Mouse (Mus musculus) embryo, embryonic 11.5 days (tissue): ENCODE measurements around the gene Trim9.
A peak's percentile ranks its signal among the peaks of the same experiment; 100 is the strongest.

ENCODE experiments used
- DNase-seq: peaks from one replicate; pipeline ENCODE4 v3.0.0-alpha.2; 2012; ENCODE audit warnings: low read depth, low spot score

Gene Trim9

DNA sequence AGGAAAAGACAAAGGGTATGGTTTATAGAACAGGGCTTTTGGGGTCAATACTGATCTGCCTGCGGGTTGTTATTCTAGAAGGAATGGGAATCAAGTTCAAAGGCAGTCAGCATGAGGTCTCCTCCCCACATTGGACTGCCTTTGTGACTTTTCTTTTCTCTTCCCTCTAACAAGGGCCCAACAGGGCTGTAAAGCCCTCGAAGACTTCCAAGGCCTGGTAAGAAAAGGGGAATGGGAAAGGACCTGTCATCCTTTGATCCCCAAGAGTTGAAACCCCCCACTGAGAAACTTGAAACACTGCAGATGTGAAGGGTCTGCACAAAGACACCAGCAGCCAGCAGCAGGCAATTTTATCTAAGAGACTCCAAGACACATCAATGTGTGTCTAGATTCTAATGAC lies 21.0 kb downstream of the Trim9 start:
- no peak for DNase-seq

DNA sequence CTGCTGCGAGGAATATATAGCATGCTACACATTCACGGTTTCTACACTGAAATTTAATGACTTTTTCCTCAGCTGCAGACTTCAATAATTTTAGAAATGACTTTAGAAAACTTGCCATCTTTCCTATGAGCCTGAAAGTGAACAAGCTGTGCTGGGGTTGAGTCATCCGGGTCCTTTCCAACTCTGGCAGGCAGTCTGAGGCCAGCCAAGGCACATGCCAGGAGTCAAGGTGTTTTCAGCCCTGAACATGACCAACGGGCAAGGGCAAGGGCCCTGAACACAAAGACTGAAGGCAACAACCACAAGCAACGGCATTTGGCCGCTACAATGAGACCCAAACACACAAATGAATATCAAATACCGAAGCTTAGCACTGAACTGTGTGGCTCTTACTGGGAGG lies 21.6 kb downstream of the Trim9 start:
- no peak for DNase-seq

DNA sequence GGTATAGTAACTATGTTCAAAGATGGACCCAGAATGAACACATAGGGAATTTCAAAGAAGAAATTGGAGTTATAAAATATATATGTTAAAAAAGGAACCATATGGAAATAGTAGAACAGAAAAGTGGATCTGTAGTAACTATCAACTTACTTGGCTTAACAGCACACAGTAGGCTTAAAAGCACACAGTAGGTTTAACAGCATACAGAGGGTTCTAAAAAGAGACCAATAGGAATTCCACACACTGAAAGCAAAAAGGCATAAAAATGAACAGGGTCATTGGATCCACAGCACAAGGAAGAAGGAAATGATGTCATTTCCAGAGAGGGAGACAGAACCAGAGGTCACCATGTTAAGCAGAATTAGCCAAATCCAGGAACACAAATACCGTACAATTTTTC lies 24.6 kb downstream of the Trim9 start:
- DNase-seq: no peak

DNA sequence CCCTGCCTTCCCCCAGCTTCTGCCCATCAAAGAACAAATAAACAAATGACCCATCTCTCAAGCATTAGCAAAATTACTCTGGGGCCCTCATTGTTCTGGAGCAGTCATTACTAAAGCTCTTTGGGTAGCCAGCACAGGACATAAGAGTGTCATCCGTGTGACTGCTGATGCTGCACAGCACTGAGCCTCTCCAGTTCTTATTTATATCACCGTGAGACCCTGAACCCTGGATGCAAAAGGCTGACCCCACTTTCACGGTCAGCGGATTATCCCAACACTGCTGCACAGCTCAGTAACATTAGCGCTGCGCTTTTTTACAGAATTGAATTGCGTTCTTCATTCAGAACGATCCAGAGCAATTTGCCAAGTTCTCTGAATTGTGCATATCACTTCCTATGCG lies 31.3 kb downstream of the Trim9 start:
- no peak for DNase-seq

DNA sequence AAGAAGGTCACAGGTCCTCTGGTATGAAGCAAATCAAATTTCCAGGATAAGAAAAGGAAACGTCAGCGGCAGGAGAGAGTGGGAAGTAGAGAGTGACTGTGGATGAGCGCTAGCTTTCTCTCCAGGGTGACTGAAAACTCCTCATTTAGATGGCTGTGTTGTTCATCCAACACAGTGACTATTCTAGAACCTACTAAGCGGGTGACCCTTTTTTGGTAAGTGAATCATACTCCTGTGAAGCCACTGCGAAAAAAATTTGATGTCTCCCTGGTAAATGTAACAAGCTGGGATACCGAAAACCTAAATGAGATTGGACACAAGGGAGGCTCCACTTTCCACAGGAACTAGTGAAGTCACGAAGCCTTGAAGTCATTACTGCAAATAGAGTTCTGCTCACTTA lies 39.5 kb downstream of the Trim9 start:
- DNase-seq: no peak

DNA sequence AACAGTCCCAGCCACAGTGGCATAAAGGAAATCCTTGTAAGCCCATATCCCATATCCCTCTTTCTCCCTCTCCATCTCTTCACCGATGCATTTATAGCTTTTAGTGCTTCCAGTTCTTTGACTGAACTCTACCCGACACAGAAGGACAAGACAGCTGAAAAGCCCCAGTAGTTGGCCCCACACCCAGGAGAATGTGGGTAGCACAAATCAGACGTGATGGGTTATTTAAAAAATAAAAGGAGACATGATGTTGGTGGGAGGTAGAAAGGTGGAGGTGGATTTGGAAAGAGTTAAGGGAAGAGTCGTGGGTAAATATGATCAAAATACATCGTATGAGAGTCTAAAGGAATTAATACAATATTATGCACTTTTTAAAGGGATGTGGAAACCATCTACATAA lies 40.4 kb downstream of the Trim9 start:
- DNase-seq: no peak

DNA sequence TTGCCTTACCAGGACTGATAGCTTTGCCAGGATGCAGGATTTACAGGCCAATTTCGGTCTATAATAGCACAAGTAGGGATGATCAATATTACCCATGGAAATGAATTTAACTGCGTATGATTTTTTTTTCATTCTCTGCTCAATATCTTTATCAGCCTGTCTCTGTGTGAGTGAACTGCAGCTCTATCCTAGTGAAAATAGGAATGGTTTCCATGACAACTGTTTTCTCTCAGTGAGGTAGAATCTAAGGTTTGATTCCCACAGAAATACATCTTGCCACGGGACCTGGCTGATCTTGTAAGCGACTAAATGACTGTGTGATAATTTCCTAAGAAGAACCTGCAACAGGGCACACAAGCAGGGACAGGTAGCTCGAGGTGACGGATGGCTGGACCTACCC lies 43.4 kb downstream of the Trim9 start:
- DNase-seq: no peak

DNA sequence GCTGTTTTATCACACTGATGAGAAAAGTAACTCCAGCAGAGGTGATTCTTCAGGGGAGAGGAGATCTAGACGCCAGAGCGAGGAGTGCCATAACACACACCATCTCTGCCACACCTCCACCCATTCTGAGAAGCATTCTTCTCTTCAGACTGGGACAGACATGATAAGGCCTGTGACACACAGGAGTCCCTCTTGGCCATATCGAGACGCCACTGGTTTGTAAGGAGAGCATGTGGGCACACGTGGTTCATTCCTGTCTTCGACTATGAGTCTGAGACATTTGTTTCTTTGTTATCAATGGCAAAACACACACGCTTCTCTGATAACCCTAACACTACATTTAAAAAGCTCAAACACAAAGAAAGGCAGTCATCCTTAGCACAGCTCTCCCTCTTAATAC lies 43.9 kb downstream of the Trim9 start:
- DNase-seq: no peak

DNA sequence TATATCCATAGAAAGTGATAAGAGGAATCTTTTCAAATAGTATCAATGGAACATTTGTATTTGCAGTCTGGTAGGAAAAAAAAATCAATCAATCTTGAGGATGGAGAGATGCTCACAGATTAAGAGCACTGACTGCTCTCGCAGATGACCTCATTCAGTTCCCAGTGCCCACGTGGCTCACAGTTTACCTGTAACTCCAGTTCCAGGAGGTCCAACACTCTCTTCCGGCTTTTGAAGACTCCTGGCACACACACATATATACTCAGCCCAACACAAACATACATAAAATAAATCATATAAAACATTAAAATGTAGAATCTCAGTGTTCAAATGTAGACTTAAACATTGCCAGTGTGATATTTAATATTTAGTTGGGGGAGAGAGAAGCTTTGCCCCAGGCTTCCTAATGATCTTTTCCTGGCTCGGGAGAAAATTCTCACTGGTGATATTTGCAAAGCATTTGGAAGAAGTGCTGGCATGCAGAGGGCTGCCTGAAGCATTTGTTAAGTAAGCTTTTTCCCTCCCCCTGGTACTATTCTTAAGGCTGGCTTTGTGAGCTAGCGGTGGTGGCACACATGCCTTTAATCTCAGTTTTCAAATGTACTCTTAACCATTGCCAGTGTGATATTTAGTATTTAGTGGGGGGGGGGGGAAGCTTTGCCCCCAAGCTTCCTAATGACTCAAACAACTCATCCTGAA lies 45.2 kb downstream of the Trim9 start:
- no peak for DNase-seq

DNA sequence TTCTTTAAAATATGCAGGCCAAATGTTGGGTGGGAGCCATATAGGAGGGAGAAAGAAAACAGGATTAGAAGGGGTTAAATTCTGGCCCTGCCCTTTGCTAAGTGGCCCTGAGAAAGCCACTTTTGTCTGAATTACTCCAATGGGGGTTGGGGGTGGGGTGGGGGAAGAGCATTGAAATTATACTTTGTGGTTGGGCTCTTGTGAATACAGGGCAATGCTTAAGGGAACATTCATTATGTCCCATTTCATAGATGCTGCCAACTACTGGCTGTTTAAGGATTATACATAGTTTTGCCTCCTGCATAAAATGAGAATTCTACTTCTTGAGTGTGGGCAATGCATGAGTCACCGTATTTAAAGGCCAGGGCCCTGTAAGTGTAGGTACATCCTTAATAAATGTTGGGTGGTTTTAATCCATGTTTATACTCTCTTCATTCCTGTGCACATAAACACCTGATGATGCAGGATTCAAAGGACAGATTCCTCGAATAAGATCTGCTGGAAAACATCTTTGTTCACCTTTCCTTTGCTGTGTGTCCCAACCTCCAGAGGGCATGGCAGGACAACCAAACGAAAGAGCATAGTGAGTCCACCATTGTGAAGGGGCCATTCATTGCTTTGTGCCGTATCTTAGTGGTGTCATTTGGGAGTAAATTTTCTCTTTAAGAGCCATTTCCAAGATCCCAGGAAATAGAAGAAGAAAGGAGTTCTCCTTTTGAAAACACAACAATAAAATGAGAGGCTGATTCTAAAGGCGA lies 53.3 kb downstream of the Trim9 start:
- DNase-seq: no peak

DNA sequence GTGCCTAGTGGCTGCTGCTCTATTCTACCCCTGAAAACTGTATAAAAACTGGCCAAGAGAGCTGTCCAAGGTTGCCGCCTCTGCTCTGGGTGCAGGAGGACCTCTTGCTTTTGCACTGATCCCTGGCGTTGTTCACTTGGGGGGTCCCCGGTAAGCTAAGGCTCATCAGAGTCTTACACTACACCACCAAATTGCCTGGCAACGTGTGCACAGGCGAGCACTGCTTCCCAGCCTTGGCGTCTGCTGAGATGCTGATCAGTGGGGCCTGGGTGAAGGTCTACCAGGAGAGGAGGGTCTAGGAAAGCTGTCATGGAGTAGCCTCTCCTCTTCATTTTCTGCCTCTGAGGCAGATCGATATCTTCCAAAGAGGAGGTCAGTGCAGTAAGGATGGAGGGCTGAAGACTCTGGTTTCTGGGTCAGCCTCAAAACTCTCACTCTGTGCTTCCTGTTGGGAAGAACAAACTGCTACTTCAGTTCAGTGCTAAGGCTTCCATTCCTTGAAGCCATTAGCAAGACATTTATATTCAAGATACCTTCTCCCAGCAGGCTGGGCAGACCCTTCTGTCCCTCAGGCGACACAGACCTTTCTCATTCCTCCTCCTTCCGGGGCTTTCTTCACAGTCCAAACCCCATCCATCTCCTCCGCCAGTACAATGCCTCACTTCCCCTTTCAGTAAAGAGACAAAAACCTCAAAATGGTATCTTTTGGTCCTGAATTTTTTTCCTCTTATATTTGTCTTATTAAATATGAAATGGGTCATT lies 54.1 kb downstream of the Trim9 start:
- no peak for DNase-seq

DNA sequence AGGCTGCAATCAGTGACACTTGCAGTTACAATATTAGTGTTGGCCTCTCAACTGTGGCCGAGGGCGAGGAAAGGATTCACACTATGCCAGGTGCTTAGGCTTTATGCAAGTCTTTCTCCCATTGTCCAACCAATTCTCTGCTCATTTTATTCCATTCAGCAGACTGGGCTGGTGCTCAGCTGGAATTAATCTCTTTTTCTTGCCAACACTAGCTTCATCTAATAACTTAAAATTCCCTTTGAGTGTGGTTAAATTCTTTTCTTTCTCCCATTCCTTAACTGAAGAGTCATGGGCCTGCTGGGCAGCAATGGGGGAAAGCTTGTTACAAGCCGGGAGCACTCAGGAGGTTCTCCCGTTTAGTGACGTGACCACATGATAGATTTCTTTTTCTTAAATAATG lies 61.9 kb downstream of the Trim9 start:
- no peak for DNase-seq

DNA sequence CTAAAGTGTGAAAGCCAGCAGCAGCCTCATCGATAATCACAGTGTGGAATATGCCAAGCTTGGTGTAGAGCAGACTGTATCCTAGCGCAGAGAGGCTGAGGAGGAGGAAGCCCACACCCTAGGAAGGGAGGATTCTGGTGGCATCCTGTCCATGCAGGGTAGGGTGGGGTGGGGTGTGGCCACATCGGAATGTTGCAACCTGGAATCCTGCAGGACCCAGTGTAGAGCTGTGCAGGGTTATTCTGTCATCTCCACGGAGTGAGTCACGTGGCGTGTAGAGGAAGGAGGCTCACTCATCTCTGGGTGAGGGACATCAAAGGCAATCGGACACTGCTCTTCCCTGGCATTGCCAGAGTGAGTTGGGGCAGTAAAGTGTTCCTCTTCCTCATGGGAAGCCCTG lies 62.4 kb downstream of the Trim9 start:
- DNase-seq: no peak

DNA sequence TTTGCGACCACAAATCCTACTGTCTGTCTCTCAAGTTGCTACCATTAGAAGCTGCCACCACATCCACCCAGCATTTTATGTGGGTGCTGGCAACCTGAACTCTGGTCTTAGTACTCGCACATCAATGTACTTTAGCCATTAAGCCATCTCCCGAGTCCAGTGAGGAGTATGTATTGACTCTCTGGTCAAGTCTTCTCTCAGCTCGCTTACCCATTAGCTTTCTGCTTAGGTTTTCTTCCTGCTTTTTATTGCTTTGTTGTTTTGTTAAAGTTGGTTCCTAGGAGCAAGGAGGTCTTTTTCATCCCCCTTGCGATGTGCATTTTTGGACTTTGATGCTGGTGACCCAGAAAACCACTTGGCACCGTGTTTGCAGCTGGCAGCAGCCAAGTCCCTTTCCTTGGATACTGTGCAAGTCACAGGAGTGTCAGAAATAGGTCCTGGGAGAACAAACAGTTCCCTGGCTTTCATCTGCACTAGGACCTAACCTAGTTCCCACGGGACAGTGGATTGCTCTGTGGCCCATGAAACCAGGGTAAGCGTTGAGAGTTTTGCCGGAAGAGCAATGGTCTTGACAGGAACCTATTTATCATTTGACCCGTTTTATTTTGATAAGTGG lies 64.2 kb downstream of the Trim9 start:
- no peak for DNase-seq

DNA sequence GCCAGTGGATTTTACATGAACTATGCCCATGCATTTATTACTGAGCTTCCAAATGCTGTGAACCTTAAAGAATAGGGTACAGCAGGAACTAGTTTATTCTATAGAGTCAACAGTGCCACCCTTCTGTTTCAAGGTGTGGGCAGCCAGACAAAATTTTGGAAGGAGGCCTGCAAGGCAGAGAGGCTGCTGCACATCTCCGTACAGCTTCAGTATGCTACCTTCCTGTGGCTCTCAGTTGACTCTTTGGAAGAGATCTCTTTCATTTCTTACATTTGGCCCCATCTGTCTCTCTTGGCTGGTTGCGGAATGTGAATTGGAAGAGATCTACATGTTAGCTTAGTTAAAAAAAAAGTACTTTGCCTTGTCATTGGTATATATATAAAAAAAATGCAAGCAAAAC lies 66.5 kb downstream of the Trim9 start:
- DNase-seq: no peak

DNA sequence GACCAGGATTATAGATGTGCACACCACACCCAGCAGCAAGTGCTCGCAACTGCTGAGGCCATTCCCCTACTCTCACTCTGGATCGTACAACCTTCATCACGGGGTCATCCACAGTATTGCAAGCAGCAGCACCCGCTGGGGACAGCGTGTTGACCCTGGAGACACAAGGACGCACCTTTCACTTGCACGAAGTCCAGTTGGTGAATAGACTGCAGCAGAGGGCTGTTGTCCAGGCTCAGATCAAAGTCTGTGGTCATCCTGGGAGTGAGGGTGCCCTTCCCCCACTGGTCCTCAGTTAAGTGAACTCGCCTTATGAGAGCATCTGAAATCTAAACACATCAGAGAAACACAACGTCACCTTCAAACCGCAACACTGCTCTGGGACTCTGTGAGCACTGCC lies 67.0 kb downstream of the Trim9 start:
- no peak for DNase-seq

DNA sequence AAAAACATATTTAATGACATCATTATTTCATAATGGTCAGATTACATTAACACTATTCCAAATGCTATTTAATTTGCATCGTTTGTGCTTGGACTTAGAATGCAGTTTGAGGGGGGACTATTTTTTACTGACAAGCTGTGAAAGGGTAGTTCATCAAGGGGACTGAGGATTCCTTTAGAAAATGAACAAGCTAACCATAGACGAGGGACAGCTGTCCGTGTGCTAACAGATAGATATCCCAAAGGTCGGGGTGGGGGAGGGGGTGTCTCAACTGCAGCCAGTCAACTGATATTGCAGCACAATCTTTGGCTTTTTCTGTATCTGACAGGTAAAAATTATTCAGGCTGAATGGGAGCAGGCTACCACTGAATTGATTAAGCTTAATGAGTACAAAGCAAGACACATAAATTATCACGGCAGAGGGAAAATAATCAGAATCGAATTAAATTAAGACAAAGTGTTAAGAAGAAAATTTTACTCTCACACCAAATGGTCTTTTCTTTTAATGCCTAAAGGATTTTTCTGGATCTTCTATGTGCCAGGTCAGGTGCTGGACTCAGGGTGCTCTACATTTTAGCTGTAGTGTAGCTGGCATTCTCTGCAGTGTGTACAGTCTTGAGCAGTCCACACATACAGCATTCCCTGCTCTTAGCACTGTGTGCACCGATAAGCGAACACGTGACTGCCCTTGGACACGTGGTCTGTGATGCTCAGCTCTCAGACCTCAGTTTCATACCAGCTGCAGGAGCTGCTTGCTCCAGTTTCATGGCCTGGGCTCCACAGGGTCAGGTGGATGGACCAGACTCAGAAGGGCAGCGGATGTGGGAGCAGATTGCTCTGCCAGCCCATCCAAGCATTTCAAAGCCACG lies 70.1 kb downstream of the Trim9 start:
- no peak for DNase-seq

DNA sequence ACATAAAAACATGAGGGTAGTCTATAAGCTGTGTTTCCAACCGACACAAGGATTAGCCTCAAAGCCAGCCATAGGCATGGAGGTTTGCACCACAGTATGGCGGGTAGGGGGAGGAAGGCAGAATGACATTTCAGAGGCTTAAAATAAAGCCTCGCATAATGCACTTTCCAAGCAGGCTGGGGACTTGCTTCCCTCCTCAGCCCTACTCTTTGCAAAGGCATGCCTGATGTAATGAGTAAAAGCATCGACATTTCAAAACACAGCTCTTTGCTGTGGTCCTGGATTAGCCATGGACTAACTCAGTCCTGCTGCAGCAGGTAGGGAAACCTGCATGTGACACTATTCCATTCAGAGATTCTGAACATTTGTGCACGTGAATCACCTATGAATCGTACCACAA lies 77.7 kb downstream of the Trim9 start:
- DNase-seq: no peak

DNA sequence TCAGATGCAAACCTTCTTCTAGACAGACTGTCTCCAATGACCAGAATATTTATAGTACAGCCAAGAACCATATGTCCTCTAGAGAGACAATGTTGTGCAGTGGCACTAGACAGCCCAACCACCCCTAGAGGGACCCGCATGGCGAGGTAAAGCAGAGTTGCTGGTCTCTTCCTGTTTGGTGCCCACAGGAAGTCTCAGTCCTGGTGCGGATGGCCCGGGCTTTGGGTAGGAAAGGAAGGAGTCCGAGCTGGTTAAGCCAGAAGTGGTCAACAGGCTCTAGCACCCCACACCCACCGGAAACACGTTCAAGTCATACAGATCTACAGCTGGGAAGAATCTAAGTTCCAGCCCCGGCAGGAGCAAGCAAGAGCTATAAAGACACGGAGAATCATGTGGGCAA lies 80.1 kb downstream of the Trim9 start:
- DNase-seq: no peak

DNA sequence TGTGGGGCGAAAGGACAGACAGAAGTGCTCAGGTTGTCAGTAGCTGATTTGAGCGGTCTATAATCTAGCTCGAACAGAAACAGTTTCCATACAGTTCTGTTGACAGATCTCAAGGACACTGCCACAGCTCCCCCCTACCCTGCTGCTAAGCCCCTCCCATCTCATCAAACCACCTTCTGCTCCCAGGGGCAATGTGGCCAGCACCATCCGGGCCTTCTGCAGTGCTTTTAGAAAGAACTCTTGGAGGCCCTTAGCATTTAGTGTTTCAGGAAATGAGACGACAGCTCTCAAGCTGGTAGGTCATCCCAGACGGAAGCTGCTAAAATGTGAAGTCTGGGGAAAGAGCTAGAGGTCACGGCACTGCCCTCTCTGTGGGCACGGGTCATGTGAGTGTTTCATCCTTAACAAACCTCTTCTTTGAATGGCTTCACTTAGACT lies 80.9 kb downstream of the Trim9 start:
- no peak for DNase-seq

DNA sequence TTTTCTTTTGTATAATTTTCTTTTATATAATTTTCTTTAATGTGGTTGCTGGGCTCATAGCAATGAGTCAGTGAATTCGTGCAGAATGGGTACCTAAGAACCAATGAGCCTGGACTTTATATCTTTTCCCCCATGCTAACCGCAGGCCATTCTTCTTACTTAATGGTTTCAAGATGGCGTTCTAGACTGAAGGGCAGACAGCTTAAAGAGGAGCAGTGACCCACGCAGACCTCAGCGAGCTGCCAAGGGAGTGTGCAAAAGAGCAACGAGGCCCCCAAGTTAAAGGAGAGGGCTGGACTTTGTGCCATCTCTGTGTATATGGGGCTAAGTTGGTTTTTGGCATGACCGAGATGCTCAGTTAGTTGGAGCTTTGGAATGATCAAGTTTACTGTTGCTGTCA lies 83.7 kb downstream of the Trim9 start:
- peak; percentile 17 for DNase-seq
